Mouse (Mus musculus) ovary, adult 18-20 months (tissue): ENCODE data around the gene Kcnip4.

Experiments
- DNase-seq: peaks from one replicate; pipeline ENCODE4 v3.0.0; 2022; ENCODE audit warnings: low spot score, mixed read lengths

Kcnip4 gene

GRCm38 (mm10) chr5:49244414-49244813 lies 280.3 kb downstream of the Kcnip4 start:
- DNase-seq: no peak

GRCm38 (mm10) chr5:49241708-49242107 lies 283.0 kb downstream of the Kcnip4 start:
- DNase-seq: no peak

GRCm38 (mm10) chr5:49201164-49201756 lies 323.4 kb downstream of the Kcnip4 start:
- DNase-seq: no peak

- no peak for DNase-seq
Measured at GRCm38 (mm10) chr5:49188236-49188635, 336.5 kb downstream of the Kcnip4 start.

GRCm38 (mm10) chr5:49150116-49150811 lies 374.4 kb downstream of the Kcnip4 start:
- no peak for DNase-seq

- no peak for DNase-seq
Measured at GRCm38 (mm10) chr5:49149684-49150083, 375.0 kb downstream of the Kcnip4 start.

GRCm38 (mm10) chr5:49095432-49095831 lies 429.3 kb downstream of the Kcnip4 start:
- DNase-seq: no peak

- no peak for DNase-seq
Measured at GRCm38 (mm10) chr5:49094945-49095344, 429.8 kb downstream of the Kcnip4 start.

- DNase-seq: no peak
Measured at GRCm38 (mm10) chr5:49094306-49094705, 430.4 kb downstream of the Kcnip4 start.

GRCm38 (mm10) chr5:49090122-49090680 lies 434.5 kb downstream of the Kcnip4 start:
- DNase-seq: peak; percentile 1

GRCm38 (mm10) chr5:49065646-49066045 lies 459.1 kb downstream of the Kcnip4 start:
- no peak for DNase-seq

GRCm38 (mm10) chr5:49058926-49059325 lies 465.8 kb downstream of the Kcnip4 start:
- DNase-seq: no peak

GRCm38 (mm10) chr5:49057636-49058340 lies 466.9 kb downstream of the Kcnip4 start:
- DNase-seq: no peak

- DNase-seq: no peak
Measured at GRCm38 (mm10) chr5:49047960-49048359, 476.7 kb downstream of the Kcnip4 start.

- no peak for DNase-seq
Measured at GRCm38 (mm10) chr5:49041259-49041845, 483.4 kb downstream of the Kcnip4 start.

GRCm38 (mm10) chr5:48997359-48997758 lies 527.3 kb downstream of the Kcnip4 start:
- no peak for DNase-seq

GRCm38 (mm10) chr5:48989145-48989659 lies 535.5 kb downstream of the Kcnip4 start:
- DNase-seq: no peak

- no peak for DNase-seq
Measured at GRCm38 (mm10) chr5:48942378-48943088, 582.2 kb downstream of the Kcnip4 start.

- DNase-seq: no peak
Measured at GRCm38 (mm10) chr5:48931881-48932280, 592.8 kb downstream of the Kcnip4 start.

- DNase-seq: no peak
Measured at GRCm38 (mm10) chr5:48890216-48890615, 634.5 kb downstream of the Kcnip4 start.

GRCm38 (mm10) chr5:48889395-48890194 lies 635.1 kb downstream of the Kcnip4 start:
- peak; percentile 17 for DNase-seq
